Mouse (Mus musculus) liver, postnatal 0 days (tissue): ENCODE measurements at regions not wholly inside any gene's neighbourhood (a gene's known extent, or its start where the extent isn't known, plus 50 kb on each side); places are given as distances from the start of the nearest gene placed in this dataset.

Source experiments
- ATAC-seq: fragments of 200-750 bp; cut with Nextera tagmentation; 2 replicates; pipeline ENCODE4 v1.8.0; 2017; ENCODE audit warnings: mild to moderate bottlenecking, moderate library complexity
- DNase-seq: peaks from one replicate; pipeline ENCODE4 v3.0.0-alpha.2; 2016
- H3K27ac ChIP-seq: fragments of 300-500 bp; sonication (generic); 2 replicates; pipeline ENCODE4 v1.5.1; 2014; ENCODE audit warnings: antibody characterized with exemption, moderate library complexity, mild to moderate bottlenecking, low read depth
- H3K27me3 ChIP-seq: fragments of 300-500 bp; sonication (generic); 2 replicates; pipeline ENCODE4 v1.6.1; 2014; ENCODE audit warnings: low read length, control low read depth, mixed read lengths; ENCODE audit not compliant: insufficient read depth
- H3K36me3 ChIP-seq: fragments of 300-500 bp; sonication (generic); replicated peaks from 2 replicates; pipeline ENCODE4 v1.6.1; 2014; ENCODE audit warnings: mild to moderate bottlenecking, control low read depth, low read length, moderate library complexity, mixed read lengths; ENCODE audit not compliant: insufficient read depth
- H3K4me1 ChIP-seq: fragments of 300-500 bp; sonication (generic); 2 replicates; pipeline ENCODE4 v1.6.1; 2014; ENCODE audit warnings: antibody characterized with exemption, mild to moderate bottlenecking, control low read depth; ENCODE audit not compliant: insufficient read depth
- H3K4me2 ChIP-seq: fragments of 300-500 bp; sonication (generic); 2 replicates; pipeline ENCODE4 v1.6.1; 2014; ENCODE audit warnings: low read depth, mild to moderate bottlenecking, low read length, moderate library complexity, mixed read lengths
- H3K4me3 ChIP-seq: fragments of 300-500 bp; sonication (generic); 2 replicates; pipeline ENCODE4 v1.5.1; 2014; ENCODE audit warnings: low read depth, low read length
- H3K9ac ChIP-seq: fragments of 300-500 bp; sonication (generic); replicated peaks from 2 replicates; pipeline ENCODE4 v1.6.1; 2014; ENCODE audit warnings: mild to moderate bottlenecking, moderate library complexity
- H3K9me3 ChIP-seq: fragments of 300-500 bp; sonication (generic); 2 replicates; pipeline ENCODE4 v1.6.1; 2016; ENCODE audit warnings: mild to moderate bottlenecking, control low read depth, low read length, mixed read lengths
- CTCF ChIP-seq: sonication (generic); IDR thresholded peaks from 2 replicates; pipeline ENCODE4 v1.5.1; 2016; ENCODE audit warnings: antibody characterized with exemption, low read depth
- EP300 ChIP-seq: IDR thresholded peaks from 2 replicates; pipeline ENCODE4 v1.6.1; 2016; ENCODE audit warnings: antibody characterized with exemption, low read depth, mild to moderate bottlenecking
- WGBS: fragments of 180-500 bp; shearing (Covaris S2); extraction: QIAGEN DNeasy Blood & Tissue Kit; methylation state at CpG from one replicate; pipeline ENCODE4 v1.1.7; 2014; ENCODE audit not compliant: insufficient replicate concordance; 5-methylcytosine and 5-hydroxymethylcytosine counted together

GRCm38 (mm10) chr3:70224846-70225245 is 217.4 kb downstream of the Otol1 start:
- ATAC-seq (no peak), DNase-seq (no peak)
- TF ChIP-seq CTCF (no peak), EP300 (no peak)
- Histone ChIP-seq H3K4me2 (no peak overlapping the region), H3K27me3 (no peaks in the 10 kb centered on the region), H3K4me3 (no peak overlapping the region), H3K9me3 (no peaks in the 10 kb centered on the region), H3K4me1 (no peaks in the 10 kb centered on the region), H3K9ac (no peak overlapping the region), H3K27ac (no peak overlapping the region), H3K36me3 (no peaks in the 10 kb centered on the region)
- 81% methylated on average over 6 of the region's 6 CpGs for WGBS

- no peaks in the 10 kb centered on the region for H3K27me3 ChIP-seq
- H3K4me3 ChIP-seq: no peak overlapping the region
- H3K4me1 ChIP-seq: no peaks in the 10 kb centered on the region
- no peak for ATAC-seq
- no peak for TF ChIP-seq EP300
- no peak for TF ChIP-seq CTCF
- DNase-seq: no peak
- no peak overlapping the region for H3K27ac ChIP-seq
- H3K36me3 ChIP-seq: no peaks in the 10 kb centered on the region
- no peaks in the 10 kb centered on the region for H3K9me3 ChIP-seq
- no peak overlapping the region for H3K9ac ChIP-seq
- WGBS: 78% methylated on average over 4 of the region's 4 CpGs
- no peak overlapping the region for H3K4me2 ChIP-seq
Measured at GRCm38 (mm10) chr3:70227165-70227564, 219.8 kb downstream of the Otol1 start.

GRCm38 (mm10) chr3:70248655-70249054 is 241.2 kb downstream of the Otol1 start:
- no peak for ATAC-seq
- 47% methylated on average over 3 of the region's 3 CpGs for WGBS
- H3K36me3 ChIP-seq: no peaks in the 10 kb centered on the region

GRCm38 (mm10) chr3:70249922-70250321 is 242.5 kb downstream of the Otol1 start:
- Histone ChIP-seq H3K4me3 (no peak overlapping the region), H3K9ac (no peak overlapping the region), H3K4me2 (no peak overlapping the region), H3K9me3 (no peaks in the 10 kb centered on the region), H3K4me1 (no peaks in the 10 kb centered on the region), H3K27ac (no peak overlapping the region), H3K27me3 (no peaks in the 10 kb centered on the region), H3K36me3 (no peaks in the 10 kb centered on the region)
- no peak for DNase-seq
- no peak for ATAC-seq
- TF ChIP-seq CTCF: no peak
- no peak for TF ChIP-seq EP300
- WGBS: 43% methylated on average over 4 of the region's 4 CpGs

More at GRCm38 (mm10) chr3:70248655-70249054, 241.2 kb downstream of the Otol1 start:
- no peak for DNase-seq
- H3K4me1 ChIP-seq: no peaks in the 10 kb centered on the region
- no peaks in the 10 kb centered on the region for H3K9me3 ChIP-seq
- H3K4me3 ChIP-seq: no peak overlapping the region
- no peak for TF ChIP-seq CTCF
- TF ChIP-seq EP300: no peak
- H3K9ac ChIP-seq: no peak overlapping the region
- no peak overlapping the region for H3K27ac ChIP-seq
- no peaks in the 10 kb centered on the region for H3K27me3 ChIP-seq
- H3K4me2 ChIP-seq: no peak overlapping the region

GRCm38 (mm10) chr3:70250733-70251132 is 243.3 kb downstream of the Otol1 start:
- Histone ChIP-seq H3K9me3 (no peaks in the 10 kb centered on the region), H3K4me2 (no peak overlapping the region), H3K4me1 (no peaks in the 10 kb centered on the region), H3K27ac (no peak overlapping the region), H3K4me3 (no peak overlapping the region), H3K36me3 (no peaks in the 10 kb centered on the region), H3K27me3 (no peaks in the 10 kb centered on the region), H3K9ac (no peak overlapping the region)
- DNase-seq (no peak), ATAC-seq (no peak)
- WGBS: 76% methylated on average over 7 of the region's 7 CpGs
- TF ChIP-seq EP300 (no peak), CTCF (no peak)

- Histone ChIP-seq H3K9ac (no peak overlapping the region), H3K4me2 (no peak overlapping the region), H3K36me3 (no peaks in the 10 kb centered on the region), H3K4me3 (no peak overlapping the region), H3K9me3 (no peaks in the 10 kb centered on the region), H3K27ac (no peak overlapping the region), H3K27me3 (no peaks in the 10 kb centered on the region), H3K4me1 (no peaks in the 10 kb centered on the region)
- WGBS: 70% methylated on average over 3 of the region's 3 CpGs
- no peak for TF ChIP-seq EP300
- no peak for TF ChIP-seq CTCF
- DNase-seq (no peak), ATAC-seq (no peak)
Measured at GRCm38 (mm10) chr3:70263318-70263717, 255.9 kb downstream of the Otol1 start.
